Mouse (Mus musculus): ENCODE data around the gene Slc41a3. TPM values are rescaled to one million over a fixed set of nuclear protein-coding genes. Genes with fewer than 3 reads are reported as not detected.
A peak's percentile ranks its signal among the peaks of the same experiment; 100 is the strongest.

Gene Slc41a3
- total RNA-seq (2014; rRNA removed) (4.7 and 7.9 TPM in 2 replicates), polyA plus RNA-seq (2015; fragmentation: Nextera tagmentation; extraction: Ambion mirVana) (5.1 and 9.4 TPM in 2 replicates)

DNA sequence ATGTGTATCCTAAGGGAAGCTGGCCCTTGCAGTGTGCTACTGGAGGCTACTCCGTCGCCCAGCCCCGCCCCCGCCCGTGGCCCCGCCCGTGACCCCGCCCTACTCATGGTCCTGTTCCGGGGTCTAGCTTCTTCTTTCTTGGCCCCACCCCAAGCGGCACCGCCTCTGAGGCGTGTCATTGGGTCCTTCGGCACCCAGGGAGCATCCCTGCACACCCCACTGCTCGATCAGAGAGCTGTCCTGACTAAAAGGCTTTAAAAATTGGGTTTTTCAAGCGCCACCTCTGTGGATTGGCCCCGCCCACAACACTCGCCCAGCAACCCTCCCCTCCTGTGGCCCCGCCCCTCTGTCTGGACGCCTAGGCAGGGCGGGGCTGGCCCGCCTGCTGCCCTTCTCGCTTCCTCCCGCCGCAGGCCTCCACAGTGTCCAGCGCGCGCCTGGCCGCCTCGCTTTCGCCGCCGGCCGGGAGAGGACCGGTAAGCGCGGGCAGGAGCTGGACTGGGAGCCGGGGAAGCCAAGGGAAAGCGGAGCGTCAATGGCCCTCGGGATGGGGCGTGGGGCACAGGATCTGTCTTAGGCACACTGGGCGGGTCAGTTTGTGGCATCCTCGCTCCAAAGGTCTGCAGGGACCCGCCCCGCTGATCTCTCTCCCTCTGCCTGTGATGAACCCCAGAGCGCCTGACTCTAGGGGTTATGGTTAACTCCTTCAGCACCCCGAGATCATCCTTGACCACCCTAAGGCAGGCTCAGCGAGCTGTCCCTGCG lies at the start of gene Slc41a3:
Gene Slc41a3, plus strand, starts transcription at position 193 of the 765 bp plus-strand sequence.
- Histone ChIP-seq H3K9ac (peak within 1 kb of the TSS; percentile 74), H3K4me2 (ENCODE audit: low read depth) (peak within 1 kb of the TSS; percentile 83), H3K4me1 (ENCODE audit: insufficient read depth) (peaks cover 3% of the 10 kb centered on the region; the same call in 1 of the 2 replicates), H3K36me3 (ENCODE audit: insufficient read depth) (no peaks in the 10 kb centered on the region), H3K27me3 (ENCODE audit: insufficient read depth, low read length) (no peaks in the 10 kb centered on the region), H3K27ac (ENCODE audit: low read depth, low read length) (no peak within 1 kb of the TSS), H3K9me3 (ENCODE audit: low read length) (no peaks in the 10 kb centered on the region), H3K4me3 (ENCODE audit: low read depth, low read length) (peak within 1 kb of the TSS; percentile 49)
- ATAC-seq (peak; percentile 81), DNase-seq (peak; percentile 79)
- no peak for TF ChIP-seq CTCF (IDR thresholded peaks at IDR 0.05; ENCODE audit: low read depth)
- WGBS: 3% methylated on average over 49 of the region's 49 CpGs

DNA sequence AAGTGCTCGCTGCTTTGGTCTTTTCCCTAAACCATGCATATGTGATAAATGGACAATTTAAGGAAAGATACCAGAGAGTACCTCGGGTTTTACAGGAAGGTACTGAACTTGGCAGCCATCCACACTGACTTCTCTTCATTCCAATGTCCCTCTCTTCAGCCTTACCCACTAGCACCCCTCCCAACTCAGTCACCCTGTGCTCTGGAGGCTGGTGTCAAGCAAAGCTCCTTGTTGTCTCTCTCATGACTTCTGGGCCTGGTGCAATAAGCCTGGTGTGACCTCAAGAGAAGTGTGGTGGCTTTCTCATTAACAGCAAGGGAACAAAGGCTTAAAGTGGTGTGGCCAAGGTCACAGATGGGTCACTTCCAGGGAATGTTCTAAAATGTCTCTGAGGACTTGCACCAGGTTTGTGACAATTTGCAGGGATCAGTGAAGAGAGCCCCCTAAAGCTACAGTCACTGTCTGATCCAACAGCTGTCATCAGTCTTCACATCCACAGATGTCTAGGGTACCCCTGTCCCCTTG lies 47.9 kb upstream of the Slc41a3 start:
- no peak for DNase-seq
- WGBS: 61% methylated on average over 2 of the region's 2 CpGs

DNA sequence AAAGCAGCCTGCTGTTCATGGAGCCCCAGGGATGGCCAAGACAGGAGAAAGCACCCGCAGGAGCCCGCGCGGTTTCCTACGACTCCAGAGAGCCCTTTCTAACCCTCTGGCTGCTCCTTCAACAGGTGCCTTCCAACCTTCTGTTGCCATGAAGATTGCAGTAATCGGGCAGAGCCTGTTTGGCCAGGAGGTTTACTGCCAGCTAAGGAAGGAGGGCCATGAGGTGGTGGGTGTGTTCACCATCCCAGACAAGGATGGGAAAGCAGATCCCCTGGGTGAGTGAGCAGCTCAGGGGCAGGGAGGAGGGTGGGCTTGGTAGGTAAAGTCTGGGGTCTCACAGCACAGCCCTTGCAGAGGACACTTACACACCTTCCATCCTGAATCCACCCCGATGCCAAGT lies 47.4 kb upstream of the Slc41a3 start:
- no peak for DNase-seq
- no peaks in the 10 kb centered on the region for H3K27me3 ChIP-seq (ENCODE audit: insufficient read depth, low read length)
- no peak for TF ChIP-seq CTCF (IDR thresholded peaks at IDR 0.05; ENCODE audit: low read depth)
- H3K9ac ChIP-seq: no peak overlapping the region
- no peak overlapping the region for H3K4me2 ChIP-seq (ENCODE audit: low read depth)
- H3K4me3 ChIP-seq (ENCODE audit: low read depth, low read length): no peak overlapping the region
- ATAC-seq: no peak
- H3K4me1 ChIP-seq (ENCODE audit: insufficient read depth): no peaks in the 10 kb centered on the region
- no peaks in the 10 kb centered on the region for H3K36me3 ChIP-seq (ENCODE audit: insufficient read depth)
- H3K9me3 ChIP-seq (ENCODE audit: low read length): no peaks in the 10 kb centered on the region
- 92% methylated on average over 7 of the region's 7 CpGs for WGBS
- H3K27ac ChIP-seq (ENCODE audit: low read depth, low read length): no peak overlapping the region

More for the DNA sequence above, 47.9 kb upstream of the Slc41a3 start:
- no peak for TF ChIP-seq CTCF (IDR thresholded peaks at IDR 0.05; ENCODE audit: low read depth)
- no peak overlapping the region for H3K4me2 ChIP-seq (ENCODE audit: low read depth)
- no peaks in the 10 kb centered on the region for H3K27me3 ChIP-seq (ENCODE audit: insufficient read depth, low read length)
- H3K9me3 ChIP-seq (ENCODE audit: low read length): no peaks in the 10 kb centered on the region
- H3K4me1 ChIP-seq (ENCODE audit: insufficient read depth): no peaks in the 10 kb centered on the region
- no peak overlapping the region for H3K9ac ChIP-seq
- ATAC-seq: no peak
- no peak overlapping the region for H3K27ac ChIP-seq (ENCODE audit: low read depth, low read length)
- H3K4me3 ChIP-seq (ENCODE audit: low read depth, low read length): no peak overlapping the region
- no peaks in the 10 kb centered on the region for H3K36me3 ChIP-seq (ENCODE audit: insufficient read depth)

DNA sequence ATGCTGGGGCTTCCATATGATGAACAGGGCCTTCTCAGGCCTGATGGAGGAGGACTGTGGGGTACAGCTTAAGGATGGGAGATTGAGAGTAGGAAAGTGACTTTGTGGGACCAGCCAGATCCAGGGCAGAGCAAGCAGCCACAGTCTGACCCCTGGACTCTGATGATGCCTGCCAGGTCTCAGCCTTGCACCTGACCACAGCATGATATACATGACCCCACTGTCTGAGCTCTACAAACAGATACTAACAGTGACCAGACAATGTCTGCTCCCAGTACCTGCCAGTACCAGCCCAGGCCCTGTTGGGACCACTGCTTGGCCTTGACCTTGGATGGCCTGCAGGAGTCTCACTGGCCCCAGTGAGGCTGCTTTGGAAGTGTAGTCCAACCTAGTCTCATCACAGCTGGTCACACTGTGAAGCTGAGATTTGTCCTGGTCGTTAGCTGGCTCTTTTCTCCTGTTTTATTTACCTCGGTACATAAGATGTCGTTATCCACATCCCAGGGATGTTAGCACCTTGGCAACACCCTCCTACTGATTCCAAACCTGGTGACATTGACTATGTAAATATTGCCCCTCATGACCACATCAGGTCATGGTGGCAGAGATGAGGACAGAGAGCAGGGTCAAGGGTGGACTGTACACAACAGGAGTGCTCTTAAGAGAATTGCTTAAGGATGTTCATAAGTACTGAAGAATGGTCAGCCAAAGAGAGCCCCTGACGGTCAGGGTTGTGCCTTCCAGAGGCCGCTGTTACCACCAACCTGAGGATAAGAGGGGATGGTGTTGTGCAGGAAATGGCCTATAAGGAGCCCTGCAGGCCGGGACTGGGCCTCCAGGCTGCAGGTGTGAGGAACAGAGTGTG lies 46.5 kb upstream of the Slc41a3 start:
- DNase-seq: no peak
- Histone ChIP-seq H3K9me3 (ENCODE audit: low read length) (no peaks in the 10 kb centered on the region), H3K9ac (no peak overlapping the region), H3K4me2 (ENCODE audit: low read depth) (no peak overlapping the region), H3K27ac (ENCODE audit: low read depth, low read length) (no peak overlapping the region), H3K4me3 (ENCODE audit: low read depth, low read length) (no peak overlapping the region), H3K36me3 (ENCODE audit: insufficient read depth) (no peaks in the 10 kb centered on the region), H3K27me3 (ENCODE audit: insufficient read depth, low read length) (no peaks in the 10 kb centered on the region), H3K4me1 (ENCODE audit: insufficient read depth) (no peaks in the 10 kb centered on the region)
- 66% methylated on average over 6 of the region's 6 CpGs for WGBS
- TF ChIP-seq CTCF (IDR thresholded peaks at IDR 0.05; ENCODE audit: low read depth): no peak
- ATAC-seq: no peak

DNA sequence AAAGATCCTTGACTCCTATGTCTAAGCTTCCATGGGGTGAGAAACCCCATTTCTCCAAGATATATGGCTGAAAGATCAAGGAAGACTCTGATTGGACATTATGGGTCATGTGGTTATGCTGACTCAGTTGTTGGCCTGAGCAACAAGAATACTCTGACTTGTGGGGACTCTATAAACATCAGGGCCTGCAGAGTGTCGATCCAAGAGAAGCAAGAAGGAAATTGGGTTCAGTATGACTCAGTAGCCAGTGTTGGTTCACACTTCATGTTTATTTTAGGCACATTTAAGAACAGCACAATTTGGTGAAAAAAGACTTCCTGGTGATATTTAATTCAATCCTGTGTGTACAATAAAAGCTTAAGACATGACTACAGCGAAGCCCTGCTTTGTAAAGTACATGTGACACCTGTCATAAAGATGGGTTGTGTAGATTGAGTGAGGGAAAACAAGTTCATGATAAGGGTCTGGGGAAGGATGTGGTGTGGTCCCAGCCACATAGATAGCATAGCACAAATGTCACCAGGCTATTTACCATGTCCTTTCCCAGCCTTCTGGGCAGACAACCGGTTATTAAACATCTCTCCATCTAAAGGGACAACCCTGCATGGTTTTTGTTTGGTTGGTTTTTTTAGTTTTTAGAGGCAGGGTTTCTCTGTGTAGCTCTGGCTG lies 44.0 kb upstream of the Slc41a3 start:
- TF ChIP-seq CTCF (IDR thresholded peaks at IDR 0.05; ENCODE audit: low read depth): no peak
- Histone ChIP-seq H3K9me3 (ENCODE audit: low read length) (no peaks in the 10 kb centered on the region), H3K27ac (ENCODE audit: low read depth, low read length) (no peak overlapping the region), H3K36me3 (ENCODE audit: insufficient read depth) (no peaks in the 10 kb centered on the region), H3K4me1 (ENCODE audit: insufficient read depth) (no peaks in the 10 kb centered on the region), H3K27me3 (ENCODE audit: insufficient read depth, low read length) (no peaks in the 10 kb centered on the region), H3K4me2 (ENCODE audit: low read depth) (no peak overlapping the region), H3K4me3 (ENCODE audit: low read depth, low read length) (no peak overlapping the region), H3K9ac (no peak overlapping the region)
- 80% methylated on average over 3 of the region's 3 CpGs for WGBS
- no peak for DNase-seq
- no peak for ATAC-seq

DNA sequence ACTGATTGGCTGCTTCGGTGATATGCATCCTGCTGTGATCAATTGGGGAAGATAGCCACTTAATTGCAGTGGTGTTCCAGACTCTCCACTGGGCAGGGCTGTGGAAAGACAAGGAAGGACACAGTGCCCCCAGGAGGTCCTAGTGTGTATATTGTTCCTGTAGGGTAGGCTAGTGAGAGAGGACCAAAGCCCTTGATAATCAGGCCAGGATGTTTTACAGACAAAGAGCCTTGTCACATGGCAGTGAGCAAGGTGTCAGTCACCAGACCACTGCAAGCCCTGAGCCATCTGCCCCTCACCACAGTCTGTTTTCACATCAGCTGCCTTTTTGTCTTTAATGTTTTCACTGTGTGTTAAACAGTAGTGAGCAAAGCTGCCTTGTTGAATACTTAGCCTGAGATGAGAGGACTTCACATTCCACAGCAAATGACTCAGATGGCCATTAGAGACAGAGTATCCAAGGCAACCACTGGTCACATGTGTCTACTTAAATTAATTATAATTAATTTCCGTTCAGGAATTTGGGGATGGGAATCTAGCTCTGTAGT lies 43.2 kb upstream of the Slc41a3 start:
- H3K27ac ChIP-seq (ENCODE audit: low read depth, low read length): no peak overlapping the region
- ATAC-seq (peak; percentile 78), DNase-seq (peak; percentile 24)
- no peaks in the 10 kb centered on the region for H3K36me3 ChIP-seq (ENCODE audit: insufficient read depth)
- no peak overlapping the region for H3K9ac ChIP-seq
- no peak overlapping the region for H3K4me2 ChIP-seq (ENCODE audit: low read depth)
- TF ChIP-seq CTCF (IDR thresholded peaks at IDR 0.05; ENCODE audit: low read depth): peak; percentile 44
- no peaks in the 10 kb centered on the region for H3K4me1 ChIP-seq (ENCODE audit: insufficient read depth)
- 18% methylated on average over 2 of the region's 2 CpGs for WGBS
- H3K9me3 ChIP-seq (ENCODE audit: low read length): no peaks in the 10 kb centered on the region
- H3K4me3 ChIP-seq (ENCODE audit: low read depth, low read length): no peak overlapping the region
- no peaks in the 10 kb centered on the region for H3K27me3 ChIP-seq (ENCODE audit: insufficient read depth, low read length)
